Mouse (Mus musculus) erythroblast, embryonic 14.5 days (primary cell): ENCODE measurements around the gene Kcnn4. TPM values are rescaled to one million over a fixed set of nuclear protein-coding genes. Genes with fewer than 3 reads are reported as not detected.

Source experiments
- H3K27me3 ChIP-seq: 2 replicates; pipeline ENCODE4 v1.6.1; 2012; ENCODE audit warnings: inconsistent platforms; ENCODE audit not compliant: control insufficient read depth
- H3K36me3 ChIP-seq: 2 replicates; pipeline ENCODE4 v1.6.1; 2012; ENCODE audit warnings: mild to moderate bottlenecking, inconsistent platforms; ENCODE audit not compliant: control insufficient read depth
- H3K4me1 ChIP-seq: 2 replicates; pipeline ENCODE4 v1.6.1; 2012; ENCODE audit warnings: inconsistent platforms; ENCODE audit not compliant: control insufficient read depth
- H3K4me3 ChIP-seq: replicated peaks from 2 replicates; pipeline ENCODE3; 2012; ENCODE audit warnings: moderate library complexity, mild to moderate bottlenecking, inconsistent platforms
- H3K9me3 ChIP-seq: 2 replicates; pipeline ENCODE4 v1.6.1; 2012; ENCODE audit warnings: low read length, inconsistent platforms, mixed read lengths; ENCODE audit not compliant: control insufficient read depth
- GATA1 ChIP-seq: IDR thresholded peaks from 2 replicates; pipeline ENCODE4 v1.6.1; 2012; ENCODE audit warnings: low read length, inconsistent platforms, mixed read lengths
- TAL1 ChIP-seq: IDR thresholded peaks from 3 replicates; pipeline ENCODE4 v1.6.1; 2012; ENCODE audit warnings: low read length, inconsistent platforms, mixed read lengths
- polyA plus RNA-seq: library from polyadenylated mRNA; stranded (reverse); fragments of >175 nt; gene quantifications from 2 replicates; pipeline ENCODE4 v1.2.3, GENCODE M21; 2012

Kcnn4 gene
- polyA plus RNA-seq, 1 experiment = 56.1 TPM

DNA sequence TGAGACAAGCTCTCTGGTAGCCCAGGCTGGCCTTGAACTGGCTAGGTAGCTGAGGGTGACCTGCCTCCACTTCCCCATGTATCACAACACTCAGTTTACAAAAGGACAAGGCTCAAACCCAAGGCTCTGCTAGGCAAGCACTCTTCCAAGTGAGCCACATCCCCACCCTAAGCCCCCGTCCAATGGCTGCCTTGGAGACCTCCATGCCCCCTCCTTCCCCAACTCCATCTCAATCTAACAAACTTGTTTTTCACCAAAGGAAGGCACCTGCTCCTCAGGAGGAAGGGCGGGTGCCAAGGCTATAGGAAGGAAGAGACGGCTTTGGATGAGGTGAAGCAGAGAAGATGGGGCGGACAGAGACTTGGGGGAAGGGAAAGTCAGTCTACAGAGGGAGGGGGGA, 2.7 kb downstream of the Kcnn4 start:
- peaks cover 91% of the 10 kb centered on the region for H3K4me1 ChIP-seq
- H3K36me3 ChIP-seq = peaks cover 81% of the 10 kb centered on the region
- TF ChIP-seq GATA1 (no peak), TAL1 (no peak)
- H3K9me3 ChIP-seq = no peaks in the 10 kb centered on the region
- peaks cover 5% of the 10 kb centered on the region; the same call in 1 of the 2 replicates for H3K27me3 ChIP-seq
- H3K4me3 ChIP-seq = peak overlapping the region; percentile 98

DNA sequence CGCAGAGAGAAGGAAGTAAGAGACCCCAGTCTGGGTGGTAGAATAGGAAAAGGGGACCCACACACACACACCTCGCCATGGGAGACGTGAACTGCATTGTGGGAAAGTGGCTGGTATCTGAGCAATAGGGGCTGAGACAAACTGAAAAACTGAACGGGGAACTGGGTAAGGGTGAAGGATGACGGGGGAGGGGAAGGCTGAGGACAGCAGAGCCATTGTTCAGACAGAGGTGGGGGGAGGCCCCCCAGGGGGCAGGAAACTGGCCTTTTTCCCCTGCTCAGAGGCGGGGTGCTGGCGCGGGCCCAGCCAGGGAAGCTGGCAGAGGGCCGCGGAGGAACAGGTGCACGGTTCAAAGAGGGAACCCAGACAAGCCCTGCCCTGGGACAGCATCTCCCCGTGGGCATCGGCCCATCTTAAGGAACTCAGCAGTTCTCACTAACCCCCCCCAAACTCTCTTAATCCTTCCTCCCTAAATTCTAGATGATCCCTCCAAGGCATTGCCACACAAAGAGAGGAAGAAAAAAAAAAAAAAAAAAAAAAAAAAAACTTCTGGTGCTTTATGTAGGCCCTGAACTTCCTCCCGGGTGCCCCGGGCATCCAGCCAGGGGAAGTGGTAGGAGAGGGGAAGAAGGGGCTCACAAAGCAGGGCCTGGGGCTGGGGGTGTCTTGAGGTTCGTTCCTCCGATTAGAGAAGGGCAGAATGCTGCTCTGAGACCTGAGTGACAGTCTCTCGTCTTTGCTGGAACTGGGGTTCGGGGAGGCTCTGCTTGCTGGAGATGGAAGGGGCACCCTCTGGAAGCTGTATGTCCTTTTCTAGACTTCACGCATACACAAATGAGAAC, 3.7 kb downstream of the Kcnn4 start:
- peaks cover 5% of the 10 kb centered on the region; the same call in 1 of the 2 replicates for H3K27me3 ChIP-seq
- H3K4me1 ChIP-seq = peaks cover 91% of the 10 kb centered on the region
- H3K9me3 ChIP-seq = no peaks in the 10 kb centered on the region
- H3K4me3 ChIP-seq = peak overlapping the region; percentile 98
- TF ChIP-seq GATA1 = no peak
- no peak for TF ChIP-seq TAL1
- peaks cover 89% of the 10 kb centered on the region for H3K36me3 ChIP-seq

GRCm38 (mm10) chr7:24376456-24376855, 6.4 kb downstream of the Kcnn4 start:
- peaks cover 5% of the 10 kb centered on the region; the same call in 1 of the 2 replicates for H3K27me3 ChIP-seq
- no peaks in the 10 kb centered on the region for H3K9me3 ChIP-seq
- peak overlapping the region; percentile 80 for H3K4me3 ChIP-seq
- peaks cover 99% of the 10 kb centered on the region for H3K36me3 ChIP-seq
- TF ChIP-seq TAL1 (no peak), GATA1 (no peak)
- peaks cover 96% of the 10 kb centered on the region for H3K4me1 ChIP-seq

DNA sequence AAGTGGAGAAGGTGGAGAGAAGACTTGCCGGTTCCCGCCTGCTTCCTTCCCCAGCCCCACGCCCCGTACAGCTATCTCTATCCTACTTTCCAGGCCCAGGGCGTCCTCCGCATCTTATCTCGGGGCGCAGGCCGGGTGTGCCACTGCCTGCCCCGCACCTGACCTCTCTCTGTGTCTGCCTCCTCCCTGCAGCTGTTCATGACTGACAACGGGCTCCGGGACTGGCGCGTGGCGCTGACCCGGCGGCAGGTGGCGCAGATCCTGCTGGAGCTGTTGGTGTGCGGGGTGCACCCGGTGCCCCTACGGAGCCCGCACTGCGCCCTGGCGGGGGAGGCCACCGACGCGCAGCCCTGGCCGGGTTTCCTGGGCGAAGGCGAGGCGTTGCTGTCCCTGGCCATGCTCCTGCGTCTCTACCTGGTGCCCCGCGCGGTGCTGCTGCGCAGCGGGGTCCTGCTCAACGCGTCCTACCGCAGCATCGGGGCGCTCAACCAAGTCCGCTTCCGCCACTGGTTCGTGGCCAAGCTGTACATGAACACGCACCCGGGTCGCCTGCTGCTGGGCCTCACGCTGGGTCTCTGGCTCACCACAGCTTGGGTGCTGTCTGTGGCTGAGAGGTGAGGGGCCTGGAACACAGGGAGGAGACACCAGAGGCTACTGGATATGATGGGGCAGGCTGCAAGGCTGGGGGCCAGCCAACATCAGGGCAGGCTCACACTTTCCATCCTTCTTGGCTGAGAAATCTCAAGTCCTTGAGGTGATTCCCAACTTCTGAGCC, 7.2 kb downstream of the Kcnn4 start:
- Histone ChIP-seq H3K4me1 (peaks cover 97% of the 10 kb centered on the region), H3K36me3 (peaks cover 99% of the 10 kb centered on the region)

DNA sequence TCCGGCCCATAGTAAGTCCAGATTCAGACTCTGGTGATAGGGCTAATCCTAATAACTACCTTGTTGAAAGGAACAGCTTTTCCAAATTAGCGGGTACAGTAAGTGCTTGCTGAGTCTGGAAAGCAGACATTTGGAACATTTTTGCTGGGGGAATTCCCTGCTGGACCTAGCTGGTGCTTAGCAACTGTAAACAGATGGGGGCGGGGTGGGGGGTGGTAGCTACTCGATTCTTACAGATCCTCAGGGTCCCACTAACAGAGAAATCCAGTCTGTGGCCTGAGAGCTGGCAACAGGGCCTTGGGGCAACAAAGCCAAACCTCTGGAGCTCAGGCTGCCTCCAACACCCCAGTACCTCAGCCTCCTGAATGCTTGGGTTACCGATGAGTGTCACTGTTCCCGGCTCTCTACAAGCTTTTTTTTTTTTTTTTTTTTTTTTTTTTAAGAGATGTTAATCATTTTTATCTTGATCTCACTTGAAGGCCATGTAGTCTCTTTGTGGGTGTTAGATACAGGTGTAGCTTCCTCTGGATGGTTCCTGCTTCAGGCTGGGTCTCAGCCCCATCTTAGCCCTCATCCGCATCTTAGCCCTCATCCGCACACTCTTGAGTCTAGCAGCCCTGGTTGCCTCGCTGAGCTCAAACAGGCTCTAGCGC, 8.1 kb downstream of the Kcnn4 start:
- H3K36me3 ChIP-seq = peaks cover 99% of the 10 kb centered on the region
- H3K27me3 ChIP-seq = peaks cover 5% of the 10 kb centered on the region; the same call in 1 of the 2 replicates
- no peak; the same call in 2 of the 3 replicates for TF ChIP-seq TAL1
- no peak for TF ChIP-seq GATA1
- peak overlapping the region; percentile 80 for H3K4me3 ChIP-seq
- peaks cover 97% of the 10 kb centered on the region for H3K4me1 ChIP-seq
- no peaks in the 10 kb centered on the region for H3K9me3 ChIP-seq

More for the DNA sequence above, 7.2 kb downstream of the Kcnn4 start:
- TF ChIP-seq GATA1 (peak; percentile 99), TAL1 (peak; percentile 100)
- H3K9me3 ChIP-seq = no peaks in the 10 kb centered on the region
- peak overlapping the region; percentile 80 for H3K4me3 ChIP-seq
- peaks cover 5% of the 10 kb centered on the region; the same call in 1 of the 2 replicates for H3K27me3 ChIP-seq

DNA sequence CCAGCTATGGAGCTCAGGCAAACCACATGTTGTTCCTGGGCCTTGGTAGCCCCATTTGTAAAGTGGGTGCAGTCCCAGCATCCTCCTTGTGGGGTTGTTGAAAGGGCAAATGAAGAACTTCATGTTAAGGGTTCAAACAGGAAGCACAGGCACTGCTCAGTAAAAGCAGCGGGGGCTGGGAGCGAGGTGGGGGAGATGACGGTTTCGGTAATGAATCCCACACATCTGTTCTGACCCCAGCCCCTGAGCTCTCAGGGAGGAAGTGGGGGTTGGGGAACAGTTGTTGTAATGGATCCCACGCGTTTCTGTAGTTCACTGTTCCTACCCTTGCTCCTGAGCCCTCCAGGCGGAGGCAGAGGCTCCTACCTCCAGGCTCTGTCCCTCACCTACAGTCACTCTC, 9.9 kb downstream of the Kcnn4 start:
- Histone ChIP-seq H3K4me1 (peaks cover 97% of the 10 kb centered on the region), H3K27me3 (peaks cover 5% of the 10 kb centered on the region; the same call in 1 of the 2 replicates), H3K9me3 (no peaks in the 10 kb centered on the region), H3K4me3 (peak overlapping the region; percentile 5), H3K36me3 (peaks cover 99% of the 10 kb centered on the region)
- no peak for TF ChIP-seq GATA1
- TF ChIP-seq TAL1 = no peak

DNA sequence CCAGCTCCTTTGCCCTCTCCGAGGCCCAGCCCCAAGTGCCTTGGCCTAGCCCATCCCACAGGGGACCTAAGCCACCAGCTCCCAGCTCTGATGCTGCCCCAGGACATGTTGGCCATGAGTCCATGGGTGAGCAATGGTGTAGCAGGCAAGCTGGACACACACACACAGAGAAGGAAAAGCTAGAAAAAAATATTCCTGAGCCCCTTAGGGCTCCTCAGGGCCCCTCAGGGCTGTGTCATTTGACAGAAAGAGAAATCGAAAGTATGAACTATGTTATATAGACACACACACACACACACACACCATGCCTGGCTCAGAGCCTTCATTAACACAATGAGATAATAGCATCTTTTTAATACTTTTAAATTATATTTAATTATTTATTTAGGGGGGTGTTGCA, 10.3 kb downstream of the Kcnn4 start:
- peak overlapping the region; percentile 5 for H3K4me3 ChIP-seq
- H3K4me1 ChIP-seq = peaks cover 99% of the 10 kb centered on the region
- H3K36me3 ChIP-seq = peaks cover 100% of the 10 kb centered on the region
- H3K9me3 ChIP-seq = no peaks in the 10 kb centered on the region
- H3K27me3 ChIP-seq = peaks cover 5% of the 10 kb centered on the region; the same call in 1 of the 2 replicates
- TF ChIP-seq GATA1 (no peak), TAL1 (no peak)

DNA sequence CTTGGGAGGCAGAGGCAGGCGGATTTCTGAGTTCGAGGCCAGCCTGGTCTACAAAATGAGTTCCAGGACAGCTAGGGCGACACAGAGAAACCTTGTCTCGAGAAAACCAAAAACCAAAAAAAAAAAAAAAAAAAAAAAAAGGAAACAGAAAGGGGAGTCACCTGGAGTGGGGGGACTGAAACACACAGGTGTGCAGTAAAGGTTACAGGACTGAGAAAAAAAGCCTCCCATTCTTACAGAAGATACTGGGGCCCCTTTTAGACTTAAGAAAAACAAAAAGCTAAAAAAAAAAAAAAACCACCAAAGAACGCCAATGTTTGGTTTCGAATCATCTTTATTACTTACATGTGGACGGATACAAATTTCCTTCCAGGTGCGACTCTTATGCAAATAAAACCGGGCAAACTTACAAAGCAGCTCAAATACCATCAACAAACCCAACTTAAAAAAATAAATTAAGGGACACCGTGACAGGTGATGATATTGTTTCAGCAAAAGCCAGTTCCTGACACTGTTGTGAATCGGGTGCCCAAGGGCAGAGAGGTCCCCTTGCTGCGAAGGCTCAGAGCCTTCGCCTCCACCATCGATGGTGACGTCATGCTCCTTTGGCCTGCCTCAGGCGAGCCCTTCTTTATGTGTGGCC, 12.8 kb downstream of the Kcnn4 start:
- H3K9me3 ChIP-seq = no peaks in the 10 kb centered on the region
- peak overlapping the region; percentile 2 for H3K4me3 ChIP-seq
- H3K36me3 ChIP-seq = peaks cover 100% of the 10 kb centered on the region
- TF ChIP-seq TAL1 (no peak), GATA1 (no peak)
- H3K27me3 ChIP-seq = no peaks in the 10 kb centered on the region; the same call in 1 of the 2 replicates
- peaks cover 96% of the 10 kb centered on the region for H3K4me1 ChIP-seq
